Mouse (Mus musculus) central nervous system, embryonic 11.5 days (tissue): Measurements from ENCODE around the gene Olfr766-ps1. TPM values are rescaled to one million over a fixed set of nuclear protein-coding genes. Genes with fewer than 3 reads are reported as not detected.

Source experiments
- polyA plus RNA-seq: library from polyadenylated mRNA; depleted of rRNA; stranded (reverse); fragments of >200 nt; gene quantifications from 2 replicates; pipeline ENCODE4 v1.2.3, GENCODE M21; 2012; rRNA removed

The Olfr766-ps1 gene
- polyA plus RNA-seq: not detected in 2 replicates

DNA sequence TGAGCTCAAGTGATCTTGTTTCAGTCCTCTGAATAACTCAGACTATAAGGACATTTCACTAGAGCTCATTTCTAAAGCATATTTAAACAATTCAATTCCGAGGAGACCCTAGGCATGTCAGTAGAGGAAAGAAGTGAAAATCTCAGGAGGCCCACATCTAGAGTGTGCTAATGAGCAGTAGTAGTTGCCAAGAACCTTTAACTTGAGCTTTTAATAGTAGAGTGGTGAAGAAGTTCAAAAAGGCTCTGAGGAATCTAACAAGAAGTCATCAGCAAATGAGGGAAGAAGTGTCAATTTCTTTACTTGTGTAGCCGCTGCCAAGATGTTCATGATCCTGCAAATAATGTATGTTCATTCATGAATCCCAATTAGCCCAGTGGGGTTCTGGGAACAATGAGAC, at the start of gene Olfr766-ps1:
Gene Olfr766-ps1 (minus strand): TSS at position 101 of the 400 bp plus-strand sequence.

DNA sequence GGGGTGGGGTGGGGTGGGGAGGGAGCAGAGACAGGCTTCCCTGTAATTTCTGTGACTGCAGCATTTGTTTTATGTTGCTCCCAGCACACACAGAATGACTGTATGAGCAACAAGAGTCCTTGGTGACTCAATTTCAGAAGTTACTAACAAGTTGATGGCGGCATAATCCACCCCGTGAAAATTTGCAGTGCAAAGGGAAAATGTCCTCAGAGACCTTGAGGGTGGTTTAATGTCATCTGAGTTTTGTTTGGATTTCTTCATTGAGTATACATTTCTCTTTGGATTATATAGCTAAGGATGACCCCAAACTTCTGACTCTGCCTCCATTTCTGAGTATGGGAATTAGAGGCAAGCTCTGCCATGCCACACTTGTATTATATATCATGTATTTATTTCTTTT, 49.0 kb upstream of the Olfr766-ps1 start, which contains the start of gene Olfr769:
Gene Olfr769 (minus strand): TSS at position 101 of the 400 bp plus-strand sequence.

DNA sequence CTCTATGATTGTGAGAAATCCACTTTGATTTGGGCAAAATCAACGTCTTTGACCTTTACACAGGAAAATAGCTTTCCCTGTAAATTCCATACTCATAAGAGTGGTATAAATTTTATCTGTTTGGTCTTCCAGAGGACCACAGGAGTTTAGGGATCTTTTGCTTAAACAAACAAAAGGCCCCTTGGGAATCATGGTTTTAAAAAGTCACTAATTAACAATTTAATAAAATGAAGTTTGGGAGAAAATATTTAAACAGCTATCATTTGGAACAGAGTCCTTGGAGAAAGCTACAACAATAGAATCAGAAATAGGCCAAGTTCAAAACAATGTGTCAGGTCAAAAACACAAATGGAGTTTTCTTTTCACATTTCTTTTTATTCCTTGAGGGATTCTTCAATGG, 30.5 kb upstream of the Olfr766-ps1 start, which contains the start of gene Olfr768:
Gene Olfr768 (minus strand): TSS at position 101 of the 400 bp plus-strand sequence.

DNA sequence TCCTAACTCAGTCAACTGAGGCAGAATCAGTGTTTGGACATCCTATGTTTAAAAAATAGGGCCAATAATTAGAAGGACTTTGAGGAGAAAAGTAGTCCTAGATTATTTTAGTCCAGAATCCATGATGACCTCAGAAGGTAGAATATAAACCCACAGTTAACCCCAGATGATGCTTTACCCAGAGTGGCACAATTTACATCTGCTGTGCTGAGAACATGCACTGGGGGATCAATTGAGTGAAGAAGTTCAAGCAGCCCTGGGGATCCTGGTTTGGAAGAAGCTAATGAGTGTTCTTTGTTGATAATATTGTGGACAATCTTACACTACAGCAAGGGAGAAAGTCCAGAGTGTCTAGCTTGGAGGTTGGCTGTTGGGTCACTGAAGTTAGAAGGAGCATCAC, 14.0 kb upstream of the Olfr766-ps1 start, which contains the start of gene Olfr767:
Gene Olfr767 (minus strand): TSS at position 101 of the 400 bp plus-strand sequence.

DNA sequence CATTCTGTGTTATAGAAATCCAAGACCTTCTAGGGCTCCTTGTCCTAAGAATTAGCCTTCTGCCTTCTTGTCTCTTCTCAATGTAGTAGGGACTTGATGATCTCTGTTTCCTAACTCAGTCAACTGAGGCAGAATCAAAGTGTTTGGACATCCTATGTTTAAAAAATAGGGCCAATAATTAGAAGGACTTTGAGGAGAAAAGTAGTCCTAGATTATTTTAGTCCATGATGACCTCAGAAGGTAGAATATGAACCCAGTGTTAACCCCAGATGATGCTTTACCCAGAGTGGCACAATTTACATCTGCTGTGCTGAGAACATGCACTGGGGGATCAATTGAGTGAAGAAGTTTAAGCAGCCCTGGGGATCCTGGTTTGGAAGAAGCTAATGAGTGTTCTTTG, 18.9 kb downstream of the Olfr766-ps1 start, which contains the start of gene Olfr765:
Gene Olfr765 (minus strand): TSS at position 101 of the 400 bp plus-strand sequence.

DNA sequence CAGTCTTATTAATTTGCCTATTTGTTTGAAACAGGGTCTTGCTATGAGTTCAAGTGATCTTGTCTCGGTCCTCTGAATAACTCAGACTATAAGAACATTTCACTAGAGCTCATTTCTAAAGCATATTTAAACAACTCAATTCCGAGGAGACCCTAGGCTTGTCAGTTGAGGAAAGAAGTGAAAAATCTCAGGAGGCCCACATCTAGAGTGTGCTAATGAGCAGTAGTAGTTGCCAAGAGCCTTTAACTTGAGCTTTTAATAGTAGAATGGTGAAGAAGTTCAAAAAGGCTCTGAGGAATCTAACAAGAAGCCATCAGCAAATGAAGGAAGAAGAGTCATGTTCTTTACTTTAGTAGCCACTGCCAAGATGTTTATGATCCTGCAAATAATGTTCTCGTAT, 29.0 kb downstream of the Olfr766-ps1 start, which contains the start of gene Olfr764-ps1:
Gene Olfr764-ps1 (minus strand): TSS at position 101 of the 400 bp plus-strand sequence.

Other genes with a start within 250 kb of the Olfr766-ps1 start
- gene Ormdl2, start 247.3 kb downstream of the Olfr766-ps1 start, polyA plus RNA-seq: 28.3 and 45.2 TPM in 2 replicates
- 17.2 and 21.7 TPM in 2 replicates for gene Gdf11, start 177.3 kb downstream of the Olfr766-ps1 start, polyA plus RNA-seq
- gene Cd63, start 168.0 kb downstream of the Olfr766-ps1 start, polyA plus RNA-seq: 82.1 and 143 TPM in 2 replicates
- 14.8 and 16.9 TPM in 2 replicates for gene Rdh5, start 146.1 kb downstream of the Olfr766-ps1 start, polyA plus RNA-seq
- 223 and 301 TPM in 2 replicates for gene Bloc1s1, start 144.9 kb downstream of the Olfr766-ps1 start, polyA plus RNA-seq
- 3.0 and 4.4 TPM in 2 replicates for gene Itga7, start 135.2 kb downstream of the Olfr766-ps1 start, polyA plus RNA-seq
- gene Mettl7b, start 108.0 kb downstream of the Olfr766-ps1 start, polyA plus RNA-seq: 0.04 TPM in 1 of 2 replicates, not detected in the other
- gene Olfr9, start 79.5 kb downstream of the Olfr766-ps1 start, polyA plus RNA-seq: not detected in 2 replicates
- not detected in 2 replicates for gene Olfr763, start 58.2 kb downstream of the Olfr766-ps1 start, polyA plus RNA-seq
- not detected in 2 replicates for gene Olfr764-ps1, start 29.1 kb downstream of the Olfr766-ps1 start, polyA plus RNA-seq
- gene Olfr765, start 19.0 kb downstream of the Olfr766-ps1 start, polyA plus RNA-seq: not detected in 2 replicates
- gene Olfr767, start 13.9 kb upstream of the Olfr766-ps1 start, polyA plus RNA-seq: not detected in 2 replicates
- gene Olfr768, start 30.4 kb upstream of the Olfr766-ps1 start, polyA plus RNA-seq: not detected in 2 replicates
- not detected in 2 replicates for gene Olfr769, start 48.9 kb upstream of the Olfr766-ps1 start, polyA plus RNA-seq
- gene Olfr770, start 70.0 kb upstream of the Olfr766-ps1 start, polyA plus RNA-seq: not detected in 2 replicates
- gene Olfr771, start 95.8 kb upstream of the Olfr766-ps1 start, polyA plus RNA-seq: not detected in 2 replicates
- gene Olfr772, start 108.9 kb upstream of the Olfr766-ps1 start, polyA plus RNA-seq: not detected in 2 replicates
- not detected in 2 replicates for gene Olfr773, start 118.4 kb upstream of the Olfr766-ps1 start, polyA plus RNA-seq
- gene Olfr774, start 167.2 kb upstream of the Olfr766-ps1 start, polyA plus RNA-seq: not detected in 2 replicates
- not detected in 2 replicates for gene Olfr775, start 179.4 kb upstream of the Olfr766-ps1 start, polyA plus RNA-seq
- not detected in 2 replicates for gene Olfr776, start 190.2 kb upstream of the Olfr766-ps1 start, polyA plus RNA-seq
- not detected in 2 replicates for gene Olfr777, start 202.5 kb upstream of the Olfr766-ps1 start, polyA plus RNA-seq
- gene Olfr780, start 249.1 kb upstream of the Olfr766-ps1 start, polyA plus RNA-seq: not detected in 2 replicates